Mouse (Mus musculus): ENCODE results near the gene S1pr5. TPM values are rescaled to one million over a fixed set of nuclear protein-coding genes. Genes with fewer than 3 reads are reported as not detected.

S1pr5 gene
- polyA plus RNA-seq, 1 experiment from 2014 or later: 4.3 TPM

GRCm38 (mm10) chr9:21286753-21287152 lies 38.5 kb upstream of the S1pr5 start:
- Histone ChIP-seq H3K9ac (ENCODE audit: low read depth, low read length) (peak overlapping the region; percentile 81; the same call in 1 of the 2 replicates), H3K36me3 (ENCODE audit: control insufficient read depth, insufficient read depth, low read length) (peaks cover 16% of the 10 kb centered on the region; the same call in 1 of the 2 replicates), H3K27ac (ENCODE audit: low read length) (no peak overlapping the region), H3K4me2 (ENCODE audit: low read length) (peak overlapping the region; percentile 90), H3K4me3 (ENCODE audit: low read depth, low read length) (peak overlapping the region; percentile 74), H3K27me3 (ENCODE audit: control insufficient read depth, insufficient read depth, low read depth, low read length) (no peaks in the 10 kb centered on the region), H3K9me3 (replicated peaks; ENCODE audit: control insufficient read depth, low read length, poor library complexity, severe bottlenecking) (no peaks in the 10 kb centered on the region), H3K4me1 (ENCODE audit: control insufficient read depth, insufficient read depth, low read length) (peaks cover 29% of the 10 kb centered on the region)
- 78% methylated on average over 3 of the region's 3 CpGs for WGBS
- no peak for ATAC-seq

GRCm38 (mm10) chr9:21283994-21284393 lies 35.8 kb upstream of the S1pr5 start:
- H3K9me3 ChIP-seq (replicated peaks; ENCODE audit: control insufficient read depth, low read length, poor library complexity, severe bottlenecking): no peaks in the 10 kb centered on the region
- WGBS: 84% methylated on average over 3 of the region's 3 CpGs
- H3K36me3 ChIP-seq (ENCODE audit: control insufficient read depth, insufficient read depth, low read length): peaks cover 35% of the 10 kb centered on the region

GRCm38 (mm10) chr9:21283591-21283990 lies 35.3 kb upstream of the S1pr5 start:
- peaks cover 15% of the 10 kb centered on the region for H3K4me1 ChIP-seq (ENCODE audit: control insufficient read depth, insufficient read depth, low read length)
- H3K9me3 ChIP-seq (replicated peaks; ENCODE audit: control insufficient read depth, low read length, poor library complexity, severe bottlenecking): no peaks in the 10 kb centered on the region
- no peaks in the 10 kb centered on the region for H3K27me3 ChIP-seq (ENCODE audit: control insufficient read depth, insufficient read depth, low read depth, low read length)
- H3K36me3 ChIP-seq (ENCODE audit: control insufficient read depth, insufficient read depth, low read length): peaks cover 36% of the 10 kb centered on the region
- no peak overlapping the region for H3K4me2 ChIP-seq (ENCODE audit: low read length)
- WGBS: 90% methylated on average over 5 of the region's 5 CpGs
- no peak overlapping the region for H3K27ac ChIP-seq (ENCODE audit: low read length)
- H3K4me3 ChIP-seq (ENCODE audit: low read depth, low read length): no peak overlapping the region
- no peak overlapping the region for H3K9ac ChIP-seq (ENCODE audit: low read depth, low read length)
- ATAC-seq: no peak

More at GRCm38 (mm10) chr9:21283994-21284393, 35.8 kb upstream of the S1pr5 start:
- no peak overlapping the region for H3K9ac ChIP-seq (ENCODE audit: low read depth, low read length)
- peaks cover 19% of the 10 kb centered on the region for H3K4me1 ChIP-seq (ENCODE audit: control insufficient read depth, insufficient read depth, low read length)
- no peak overlapping the region for H3K4me2 ChIP-seq (ENCODE audit: low read length)
- H3K27me3 ChIP-seq (ENCODE audit: control insufficient read depth, insufficient read depth, low read depth, low read length): no peaks in the 10 kb centered on the region
- no peak overlapping the region for H3K27ac ChIP-seq (ENCODE audit: low read length)
- no peak for ATAC-seq
- no peak overlapping the region for H3K4me3 ChIP-seq (ENCODE audit: low read depth, low read length)

- no peak overlapping the region for H3K27ac ChIP-seq (ENCODE audit: low read length)
- H3K4me1 ChIP-seq (ENCODE audit: control insufficient read depth, insufficient read depth, low read length): no peaks in the 10 kb centered on the region
- no peak overlapping the region for H3K9ac ChIP-seq (ENCODE audit: low read depth, low read length)
- no peaks in the 10 kb centered on the region for H3K9me3 ChIP-seq (replicated peaks; ENCODE audit: control insufficient read depth, low read length, poor library complexity, severe bottlenecking)
- H3K4me3 ChIP-seq (ENCODE audit: low read depth, low read length): no peak overlapping the region
- H3K4me2 ChIP-seq (ENCODE audit: low read length): no peak overlapping the region
- peaks cover 51% of the 10 kb centered on the region for H3K36me3 ChIP-seq (ENCODE audit: control insufficient read depth, insufficient read depth, low read length)
- no peaks in the 10 kb centered on the region for H3K27me3 ChIP-seq (ENCODE audit: control insufficient read depth, insufficient read depth, low read depth, low read length)
- 94% methylated on average over 5 of the region's 5 CpGs for WGBS
- no peak for ATAC-seq
These were observed 29.5 kb upstream of the S1pr5 start for GRCm38 (mm10) chr9:21277776-21278175.

- 89% methylated on average over 8 of the region's 8 CpGs for WGBS
- no peak for ATAC-seq
- Histone ChIP-seq H3K4me1 (ENCODE audit: control insufficient read depth, insufficient read depth, low read length) (no peaks in the 10 kb centered on the region), H3K9ac (ENCODE audit: low read depth, low read length) (no peak overlapping the region), H3K9me3 (replicated peaks; ENCODE audit: control insufficient read depth, low read length, poor library complexity, severe bottlenecking) (no peaks in the 10 kb centered on the region), H3K4me2 (ENCODE audit: low read length) (no peak overlapping the region), H3K27me3 (ENCODE audit: control insufficient read depth, insufficient read depth, low read depth, low read length) (no peaks in the 10 kb centered on the region), H3K4me3 (ENCODE audit: low read depth, low read length) (no peak overlapping the region), H3K27ac (ENCODE audit: low read length) (no peak overlapping the region), H3K36me3 (ENCODE audit: control insufficient read depth, insufficient read depth, low read length) (peaks cover 55% of the 10 kb centered on the region)
These were observed 28.1 kb upstream of the S1pr5 start for GRCm38 (mm10) chr9:21276307-21276706.

GRCm38 (mm10) chr9:21275727-21276126 lies 27.5 kb upstream of the S1pr5 start:
- no peaks in the 10 kb centered on the region for H3K27me3 ChIP-seq (ENCODE audit: control insufficient read depth, insufficient read depth, low read depth, low read length)
- no peak overlapping the region for H3K4me2 ChIP-seq (ENCODE audit: low read length)
- peaks cover 55% of the 10 kb centered on the region for H3K36me3 ChIP-seq (ENCODE audit: control insufficient read depth, insufficient read depth, low read length)
- ATAC-seq: 0 out of 2 replicates have a peak, but pooled peaks have one; percentile 4
- no peak overlapping the region for H3K9ac ChIP-seq (ENCODE audit: low read depth, low read length)
- H3K4me1 ChIP-seq (ENCODE audit: control insufficient read depth, insufficient read depth, low read length): no peaks in the 10 kb centered on the region
- no peak overlapping the region for H3K4me3 ChIP-seq (ENCODE audit: low read depth, low read length)
- H3K27ac ChIP-seq (ENCODE audit: low read length): no peak overlapping the region
- no peaks in the 10 kb centered on the region for H3K9me3 ChIP-seq (replicated peaks; ENCODE audit: control insufficient read depth, low read length, poor library complexity, severe bottlenecking)
- 89% methylated on average over 12 of the region's 12 CpGs for WGBS

GRCm38 (mm10) chr9:21275013-21275710 lies 26.9 kb upstream of the S1pr5 start:
- peaks cover 55% of the 10 kb centered on the region for H3K36me3 ChIP-seq (ENCODE audit: control insufficient read depth, insufficient read depth, low read length)
- no peak overlapping the region for H3K4me2 ChIP-seq (ENCODE audit: low read length)
- 89% methylated on average over 7 of the region's 7 CpGs for WGBS
- H3K9ac ChIP-seq (ENCODE audit: low read depth, low read length): no peak overlapping the region
- ATAC-seq: no peak
- H3K9me3 ChIP-seq (replicated peaks; ENCODE audit: control insufficient read depth, low read length, poor library complexity, severe bottlenecking): no peaks in the 10 kb centered on the region
- no peaks in the 10 kb centered on the region for H3K27me3 ChIP-seq (ENCODE audit: control insufficient read depth, insufficient read depth, low read depth, low read length)
- H3K27ac ChIP-seq (ENCODE audit: low read length): no peak overlapping the region
- no peak overlapping the region for H3K4me3 ChIP-seq (ENCODE audit: low read depth, low read length)
- no peaks in the 10 kb centered on the region for H3K4me1 ChIP-seq (ENCODE audit: control insufficient read depth, insufficient read depth, low read length)

- WGBS: 95% methylated on average over 3 of the region's 3 CpGs
- no peaks in the 10 kb centered on the region for H3K27me3 ChIP-seq (ENCODE audit: control insufficient read depth, insufficient read depth, low read depth, low read length)
- H3K4me3 ChIP-seq (ENCODE audit: low read depth, low read length): no peak overlapping the region
- H3K4me2 ChIP-seq (ENCODE audit: low read length): no peak overlapping the region
- ATAC-seq: no peak
- no peak overlapping the region for H3K9ac ChIP-seq (ENCODE audit: low read depth, low read length)
- no peaks in the 10 kb centered on the region for H3K4me1 ChIP-seq (ENCODE audit: control insufficient read depth, insufficient read depth, low read length)
- no peak overlapping the region for H3K27ac ChIP-seq (ENCODE audit: low read length)
- H3K36me3 ChIP-seq (ENCODE audit: control insufficient read depth, insufficient read depth, low read length): peaks cover 49% of the 10 kb centered on the region
- H3K9me3 ChIP-seq (replicated peaks; ENCODE audit: control insufficient read depth, low read length, poor library complexity, severe bottlenecking): no peaks in the 10 kb centered on the region
These were observed 26.1 kb upstream of the S1pr5 start for GRCm38 (mm10) chr9:21274336-21274735.

GRCm38 (mm10) chr9:21273520-21274228 lies 25.4 kb upstream of the S1pr5 start:
- Histone ChIP-seq H3K9me3 (replicated peaks; ENCODE audit: control insufficient read depth, low read length, poor library complexity, severe bottlenecking) (no peaks in the 10 kb centered on the region), H3K27ac (ENCODE audit: low read length) (no peak overlapping the region), H3K36me3 (ENCODE audit: control insufficient read depth, insufficient read depth, low read length) (peaks cover 47% of the 10 kb centered on the region), H3K9ac (ENCODE audit: low read depth, low read length) (no peak overlapping the region), H3K4me3 (ENCODE audit: low read depth, low read length) (no peak overlapping the region), H3K4me1 (ENCODE audit: control insufficient read depth, insufficient read depth, low read length) (no peaks in the 10 kb centered on the region), H3K27me3 (ENCODE audit: control insufficient read depth, insufficient read depth, low read depth, low read length) (no peaks in the 10 kb centered on the region), H3K4me2 (ENCODE audit: low read length) (no peak overlapping the region)
- ATAC-seq: no peak
- 88% methylated on average over 7 of the region's 7 CpGs for WGBS
